Comparison of ENCODE assay signal across 9 mouse cellular contexts in the genomic region with DNA sequence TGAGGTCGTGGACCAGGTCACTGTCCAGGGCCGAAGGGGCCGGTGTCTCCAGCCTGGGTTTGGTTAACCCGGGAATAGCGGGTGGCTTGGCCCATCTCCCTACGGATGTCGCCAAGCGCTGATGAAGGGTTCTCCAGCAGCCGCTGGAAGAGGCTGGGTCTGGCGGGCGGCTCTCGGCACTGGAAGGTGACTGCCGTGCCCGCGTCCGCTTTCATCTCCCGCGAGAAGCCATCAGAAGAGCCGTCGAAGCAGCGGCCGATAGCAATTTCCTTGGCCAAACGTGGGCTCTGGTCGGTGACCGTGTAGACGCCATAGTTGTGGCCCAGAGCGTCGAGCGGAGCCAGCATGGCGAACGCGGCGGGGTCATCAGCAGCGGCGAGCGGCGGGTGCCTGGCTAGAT. TPM values are rescaled to one million over a fixed set of nuclear protein-coding genes. Genes with fewer than 3 reads are reported as not detected.
DNase-seq lines count a peak whose midpoint lies in the region; ATAC-seq lines count a peak whose summit lies in the region.
"Had no signal": no experiment of that assay in that cellular context is flagged by ENCODE, and none has a peak within 500 bp of the region (broad histone marks: within the 10 kb centered on the region; RNA-seq: fewer than 3 reads in every experiment).

No protein-coding gene starts in this region.

- H3K4me3 ChIP-seq in heart, embryonic 14.5 days (ENCODE audit: control insufficient read depth in 1 of 2, insufficient read depth in 1 of 2, low read depth in 1 of 2, low read length in 2 of 2) = peak overlapping the region in 1 of 2 experiments; percentile 40; a peak in 2 of 4 replicates
- peak overlapping the region; percentile 49 for H3K4me3 ChIP-seq in hindbrain, embryonic 14.5 days (replicated peaks; ENCODE audit: low read length)
- H3K4me3 ChIP-seq in midbrain, embryonic 14.5 days (replicated peaks; ENCODE audit: low read depth, low read length) = peak overlapping the region; percentile 38
- H3K4me3 ChIP-seq: erythroblast, embryonic 14.5 days had no signal

- no peaks in the 10 kb centered on the region for H3K36me3 ChIP-seq in heart, embryonic 14.5 days (ENCODE audit: control insufficient read depth, insufficient read depth, low read length)
- H3K36me3 ChIP-seq in hindbrain, embryonic 14.5 days (replicated peaks; ENCODE audit: control insufficient read depth, insufficient read depth) = no peaks in the 10 kb centered on the region
- no peaks in the 10 kb centered on the region for H3K36me3 ChIP-seq in midbrain, embryonic 14.5 days (ENCODE audit: control insufficient read depth, insufficient read depth, low read length)

- peaks cover 75% of the 10 kb centered on the region for H3K27me3 ChIP-seq in heart, embryonic 14.5 days (ENCODE audit: control insufficient read depth, insufficient read depth, low read length)
- peaks cover 68% of the 10 kb centered on the region for H3K27me3 ChIP-seq in hindbrain, embryonic 14.5 days (ENCODE audit: control insufficient read depth, insufficient read depth, low read length)
- H3K27me3 ChIP-seq in midbrain, embryonic 14.5 days (ENCODE audit: control insufficient read depth, insufficient read depth, low read length) = peaks cover 68% of the 10 kb centered on the region

- peaks cover 6 to 15% of the 10 kb centered on the region in 2 experiments; a peak in 3 of 4 replicates for H3K4me1 ChIP-seq in heart, embryonic 14.5 days (ENCODE audit: control insufficient read depth in 2 of 2, insufficient read depth in 2 of 2, low read length in 2 of 2)
- 0 out of 2 replicates have a peak, but pooled peaks cover 9% of the 10 kb centered on the region for H3K4me1 ChIP-seq in hindbrain, embryonic 14.5 days (replicated peaks; ENCODE audit: control insufficient read depth, insufficient read depth, low read length)
- H3K4me1 ChIP-seq in midbrain, embryonic 14.5 days (ENCODE audit: control insufficient read depth, insufficient read depth, low read length) = no peaks in the 10 kb centered on the region

- DNase-seq in heart, postnatal 14 days = no peak
- peak; percentile 56 for DNase-seq in ZHBTc4 (ENCODE audit: low read depth, low spot score)
- no peak for DNase-seq in hindbrain, embryonic 14.5 days (ENCODE audit: low spot score)
- DNase-seq in midbrain, embryonic 14.5 days = no peak
- DNase-seq in thymus, adult 18-20 months = no peak
- no peak for DNase-seq in thymus, postnatal 10 days (ENCODE audit: low spot score in 2 of 2)
- DNase-seq in cerebellum, adult 9-10 months = no peak

- no peaks in the 10 kb centered on the region for H3K9me3 ChIP-seq in heart, embryonic 14.5 days (ENCODE audit: control insufficient read depth, low read length)
- H3K9me3 ChIP-seq in hindbrain, embryonic 14.5 days (ENCODE audit: control insufficient read depth, low read length) = no peaks in the 10 kb centered on the region
- H3K9me3 ChIP-seq in midbrain, embryonic 14.5 days (ENCODE audit: control insufficient read depth, low read length) = no peaks in the 10 kb centered on the region

- H3K27ac ChIP-seq in heart, embryonic 14.5 days (replicated peaks in 1 of 2; ENCODE audit: control insufficient read depth in 1 of 2, insufficient read depth in 1 of 2, low read depth in 2 of 2, low read length in 2 of 2) = no peak overlapping the region
- no peak overlapping the region for H3K27ac ChIP-seq in hindbrain, embryonic 14.5 days
- no peak overlapping the region for H3K27ac ChIP-seq in midbrain, embryonic 14.5 days (replicated peaks; ENCODE audit: low read depth, low read length)

- H3K9ac ChIP-seq in heart, embryonic 14.5 days (ENCODE audit: low read length) = no peak overlapping the region
- 0 out of 2 replicates have a peak overlapping the region, but pooled peaks have one; percentile 44 for H3K9ac ChIP-seq in hindbrain, embryonic 14.5 days
- no peak overlapping the region for H3K9ac ChIP-seq in midbrain, embryonic 14.5 days (replicated peaks; ENCODE audit: low read length)

- intact Hi-C loops in heart, postnatal 14 days (cut with DNase I) = no loop called here

- WGBS in heart, embryonic 14.5 days = 12% methylated on average over 37 of the region's 37 CpGs
- WGBS in hindbrain, embryonic 14.5 days = 10% methylated on average over 30 of the region's 37 CpGs
- 13% methylated on average over 37 of the region's 37 CpGs for WGBS in midbrain, embryonic 14.5 days

- H3K4me2 ChIP-seq in heart, embryonic 14.5 days (ENCODE audit: low read length) = peak overlapping the region; percentile 58
- H3K4me2 ChIP-seq in hindbrain, embryonic 14.5 days (replicated peaks) = peak overlapping the region; percentile 59
- peak overlapping the region; percentile 53 for H3K4me2 ChIP-seq in midbrain, embryonic 14.5 days (ENCODE audit: low read length)

- no peak for ATAC-seq in heart, embryonic 14.5 days (ENCODE audit: insufficient number of reproducible peaks, insufficient read depth, low FRiP score, low read depth)
- no peak for ATAC-seq in hindbrain, embryonic 14.5 days (ENCODE audit: low FRiP score)
- no peak for ATAC-seq in midbrain, embryonic 14.5 days (ENCODE audit: low FRiP score, low TSS enrichment)

RNA-seq across cellular contexts. Expression of a gene that starts 6.6 kb away (rescaled TPM):
- 0.30 and 0.42 TPM in 2 replicates for polyA plus RNA-seq in heart, embryonic 14.5 days (2014; fragmentation: Nextera tagmentation; extraction: Ambion mirVana)
- total RNA-seq in heart, postnatal 14 days (2021) = 1 to 10 TPM; 1.7 TPM
- 4.1 and 4.2 TPM in 2 replicates for polyA plus RNA-seq in hindbrain, embryonic 14.5 days (2014; fragmentation: Nextera tagmentation; extraction: Ambion mirVana)
- polyA plus RNA-seq in midbrain, embryonic 14.5 days (2014; fragmentation: Nextera tagmentation; extraction: Ambion mirVana) = 3.1 and 4.6 TPM in 2 replicates
- polyA plus RNA-seq: erythroblast, embryonic 14.5 days had no signal

RNA-seq across cellular contexts. Expression of a gene that starts 21.1 kb away (rescaled TPM):
- 1.5 and 1.8 TPM in 2 replicates for polyA plus RNA-seq in heart, embryonic 14.5 days (2014; fragmentation: Nextera tagmentation; extraction: Ambion mirVana)
- total RNA-seq in heart, postnatal 14 days (2021) = not detected
- 4.6 and 4.7 TPM in 2 replicates for polyA plus RNA-seq in hindbrain, embryonic 14.5 days (2014; fragmentation: Nextera tagmentation; extraction: Ambion mirVana)
- polyA plus RNA-seq in midbrain, embryonic 14.5 days (2014; fragmentation: Nextera tagmentation; extraction: Ambion mirVana) = 5.1 TPM in 2 replicates

RNA-seq across cellular contexts. Expression of a gene that starts 21.5 kb away (rescaled TPM):
- polyA plus RNA-seq in heart, embryonic 14.5 days (2014; fragmentation: Nextera tagmentation; extraction: Ambion mirVana) = 409 and 446 TPM in 2 replicates
- 100 to 1,000 TPM; 404 to 405 TPM for total RNA-seq in heart, postnatal 14 days (2021)
- 201 and 213 TPM in 2 replicates for polyA plus RNA-seq in hindbrain, embryonic 14.5 days (2014; fragmentation: Nextera tagmentation; extraction: Ambion mirVana)
- 170 and 211 TPM in 2 replicates for polyA plus RNA-seq in midbrain, embryonic 14.5 days (2014; fragmentation: Nextera tagmentation; extraction: Ambion mirVana)

RNA-seq across cellular contexts. Expression of a gene that starts 21.7 kb away (rescaled TPM):
- 5.6 and 8.4 TPM in 2 replicates for polyA plus RNA-seq in heart, embryonic 14.5 days (2014; fragmentation: Nextera tagmentation; extraction: Ambion mirVana)
- total RNA-seq in heart, postnatal 14 days (2021) = 10 to 100 TPM; 10.4 to 10.7 TPM
- 11.0 and 12.3 TPM in 2 replicates for polyA plus RNA-seq in hindbrain, embryonic 14.5 days (2014; fragmentation: Nextera tagmentation; extraction: Ambion mirVana)
- 8.4 and 11.9 TPM in 2 replicates for polyA plus RNA-seq in midbrain, embryonic 14.5 days (2014; fragmentation: Nextera tagmentation; extraction: Ambion mirVana)

RNA-seq across cellular contexts. Expression of a gene that starts 48.5 kb away (rescaled TPM):
- polyA plus RNA-seq in heart, embryonic 14.5 days (2014; fragmentation: Nextera tagmentation; extraction: Ambion mirVana) = 3.2 and 5.0 TPM in 2 replicates
- total RNA-seq in heart, postnatal 14 days (2021) = under 1 TPM in 1 of 2 experiments, not detected in 1; 0.41 TPM
- 52.9 and 59.7 TPM in 2 replicates for polyA plus RNA-seq in hindbrain, embryonic 14.5 days (2014; fragmentation: Nextera tagmentation; extraction: Ambion mirVana)
- polyA plus RNA-seq in midbrain, embryonic 14.5 days (2014; fragmentation: Nextera tagmentation; extraction: Ambion mirVana) = 62.3 and 78.2 TPM in 2 replicates
